Mouse (Mus musculus): Measurements from ENCODE around the gene Notch3.

Gene Notch3

DNA sequence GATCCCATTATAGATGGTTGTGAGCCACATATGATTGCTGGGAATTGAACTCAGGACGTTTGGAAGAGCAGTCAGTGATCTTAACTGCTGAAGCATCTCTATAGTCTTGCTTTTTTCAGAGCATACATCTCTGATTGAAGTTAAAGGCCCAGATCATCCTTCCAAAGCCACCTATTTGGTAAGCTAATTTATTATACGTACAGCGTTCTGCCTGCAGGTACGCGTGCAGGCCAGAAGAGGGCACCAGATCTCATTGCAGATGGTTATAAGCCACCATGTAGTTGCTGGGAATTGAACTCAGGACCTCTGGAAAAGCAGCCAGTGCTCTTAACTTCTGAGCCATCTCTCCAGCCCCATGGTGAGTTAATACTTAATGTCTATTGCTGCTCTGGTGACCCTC lies 73.8 kb downstream of the Notch3 start:
- no peak for DNase-seq (ENCODE audit: low read depth)

DNA sequence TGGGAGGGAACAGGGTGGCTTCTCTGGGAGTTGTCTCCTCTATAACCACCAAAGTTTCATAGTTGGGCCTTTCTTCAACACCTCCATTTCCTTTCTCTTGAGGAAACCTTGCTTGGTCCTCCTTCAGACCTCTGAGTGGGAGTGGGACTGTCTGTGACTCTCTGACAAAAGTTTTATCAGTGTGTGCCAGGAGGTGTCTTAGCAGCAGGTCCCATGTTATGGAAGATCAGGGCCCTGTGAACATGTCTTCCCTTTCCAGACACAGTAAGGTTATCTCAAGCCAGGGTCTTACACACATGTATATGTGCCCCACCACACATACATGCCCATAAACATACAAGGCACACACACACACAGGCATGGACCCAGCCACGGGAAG lies 74.4 kb downstream of the Notch3 start:
- DNase-seq (ENCODE audit: low read depth), result no peak

DNA sequence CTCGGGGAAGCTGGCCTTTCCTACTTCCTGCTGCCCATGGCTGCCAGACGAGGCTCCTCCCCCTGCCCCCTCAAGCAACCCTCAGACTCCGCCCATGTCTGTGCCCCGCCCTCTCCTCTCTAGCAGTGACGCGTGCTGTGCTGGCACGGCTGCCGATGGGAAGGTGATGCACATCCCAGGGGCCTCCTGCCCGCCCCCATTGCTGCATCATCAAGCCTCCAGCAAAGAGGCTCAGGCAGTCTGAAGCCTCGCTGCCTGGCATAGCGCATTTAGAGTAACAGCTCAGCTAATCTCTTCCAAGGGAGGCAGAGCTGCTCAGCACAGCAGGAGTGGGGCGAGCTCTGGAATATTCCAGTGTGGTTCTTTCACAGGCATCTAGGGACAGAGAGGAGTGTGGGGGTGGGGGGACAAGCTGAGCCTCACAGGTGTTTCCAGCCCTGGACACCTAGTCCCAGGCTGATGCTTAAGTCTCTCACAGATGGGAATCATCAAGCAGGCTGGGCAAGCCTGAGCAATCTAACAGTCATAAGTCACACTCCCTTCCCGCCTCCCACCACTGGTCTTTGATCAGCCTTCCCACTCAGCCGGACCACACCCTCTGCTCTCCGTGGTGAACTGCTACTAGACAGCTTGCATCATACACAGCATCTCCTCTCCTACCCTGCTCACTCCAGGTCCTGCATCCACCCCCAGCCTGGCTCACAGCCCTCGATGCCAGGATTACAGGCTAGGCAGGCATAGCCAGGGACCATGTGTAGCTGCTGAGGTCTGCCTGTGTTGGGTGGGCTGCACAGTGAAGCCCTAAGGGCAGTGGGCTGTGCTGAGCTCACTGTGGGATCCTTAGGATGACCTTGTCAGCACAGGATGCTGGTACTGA lies 75.0 kb downstream of the Notch3 start:
- DNase-seq (ENCODE audit: low read depth), result peak; percentile 97

DNA sequence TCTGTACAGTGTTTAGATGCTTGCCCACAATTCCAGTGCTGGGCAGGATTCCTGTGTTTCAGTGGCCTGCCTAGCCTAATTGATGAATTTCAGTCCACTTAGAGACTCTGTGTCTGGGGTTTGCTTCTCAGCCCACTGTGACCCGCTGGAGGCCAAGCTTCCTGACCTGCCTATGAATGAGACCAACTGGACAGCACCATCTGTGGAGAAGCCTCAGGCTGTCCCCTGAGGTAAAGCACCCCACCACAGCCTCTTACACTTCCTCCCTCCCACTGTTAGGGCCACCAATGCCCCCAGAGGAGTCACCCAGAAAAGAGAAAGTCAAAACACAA lies 75.7 kb downstream of the Notch3 start:
- no peak for DNase-seq (ENCODE audit: low read depth)

DNA sequence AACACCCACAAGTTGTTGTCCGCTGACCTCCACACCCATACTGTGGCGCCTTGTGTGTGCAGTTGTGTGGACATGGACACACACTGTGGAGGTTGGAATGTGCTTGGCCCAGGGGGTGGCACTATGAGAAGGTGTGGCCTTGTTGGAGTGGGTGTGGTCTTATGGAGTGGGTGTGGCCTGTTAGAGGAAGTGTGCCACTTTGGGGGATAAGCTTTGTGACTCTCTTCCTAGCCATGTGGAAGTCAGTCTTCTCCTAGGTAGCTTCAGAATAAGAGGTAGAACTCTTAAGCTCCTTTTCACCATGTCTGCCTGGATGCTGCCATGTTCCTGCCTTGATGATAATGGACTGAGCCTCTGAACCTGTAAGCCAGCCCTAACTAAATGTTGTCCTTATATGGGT lies 79.6 kb downstream of the Notch3 start:
- DNase-seq (ENCODE audit: low read depth), result no peak

DNA sequence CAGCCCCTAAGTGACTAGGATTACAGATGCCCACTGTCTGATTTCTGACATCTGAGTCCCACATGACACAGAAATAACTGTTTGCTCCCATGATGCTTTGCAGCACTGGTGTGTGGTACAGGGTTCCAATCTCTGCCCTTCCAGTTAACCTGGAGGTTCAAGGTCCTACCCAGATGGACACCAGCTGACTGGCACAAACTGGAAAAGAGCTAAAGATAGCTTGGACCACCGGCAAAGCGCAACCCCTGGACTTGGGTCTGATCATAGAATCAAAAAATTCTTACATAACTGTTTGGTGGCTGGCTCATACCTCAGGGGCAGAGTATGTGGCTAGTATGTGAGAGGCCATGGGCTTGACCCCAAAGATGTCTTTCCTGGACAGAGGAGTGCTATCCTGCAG lies 83.3 kb downstream of the Notch3 start:
- DNase-seq (ENCODE audit: low read depth), result no peak

DNA sequence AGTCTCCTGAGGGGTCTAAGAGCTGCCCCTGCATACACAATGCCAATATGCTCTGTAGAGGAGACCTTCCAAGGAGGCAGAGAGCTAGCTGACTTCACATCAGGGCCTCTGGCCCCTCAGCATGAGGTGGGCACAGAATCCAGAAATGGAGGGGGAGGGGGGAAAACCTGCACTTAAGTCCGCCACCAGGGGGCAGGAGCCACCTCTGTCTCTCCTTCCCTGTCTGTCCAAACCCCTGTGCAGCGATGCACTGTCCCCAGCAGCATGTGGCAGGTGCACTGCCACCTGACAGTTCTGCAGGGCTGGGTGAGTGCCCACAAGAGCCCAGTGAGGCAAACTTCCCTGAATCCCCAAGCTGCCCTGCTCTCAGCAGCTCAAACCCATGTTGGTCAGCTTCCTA lies 91.5 kb downstream of the Notch3 start:
- DNase-seq (ENCODE audit: low read depth), result peak; percentile 80

DNA sequence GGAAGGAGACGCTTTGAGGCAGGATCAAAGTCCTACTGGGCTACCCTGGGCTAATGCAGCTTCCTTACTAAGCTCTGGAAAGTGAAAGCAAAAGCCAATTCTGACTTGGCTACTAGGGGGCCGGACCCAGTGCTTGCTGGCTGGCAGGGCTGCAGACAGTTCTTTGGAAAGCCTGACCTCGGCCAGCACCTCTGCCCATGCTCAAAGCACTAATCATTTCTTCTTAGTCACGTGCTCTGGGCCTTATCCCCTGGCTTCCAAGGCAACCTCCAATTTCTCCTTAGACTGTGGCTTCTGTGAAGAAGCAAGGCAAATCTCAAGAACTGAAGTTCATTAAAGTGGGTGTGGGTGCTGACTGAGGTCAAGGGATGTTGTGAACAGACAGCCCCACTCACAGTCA lies 92.0 kb downstream of the Notch3 start:
- peak; percentile 54 for DNase-seq (ENCODE audit: low read depth)

DNA sequence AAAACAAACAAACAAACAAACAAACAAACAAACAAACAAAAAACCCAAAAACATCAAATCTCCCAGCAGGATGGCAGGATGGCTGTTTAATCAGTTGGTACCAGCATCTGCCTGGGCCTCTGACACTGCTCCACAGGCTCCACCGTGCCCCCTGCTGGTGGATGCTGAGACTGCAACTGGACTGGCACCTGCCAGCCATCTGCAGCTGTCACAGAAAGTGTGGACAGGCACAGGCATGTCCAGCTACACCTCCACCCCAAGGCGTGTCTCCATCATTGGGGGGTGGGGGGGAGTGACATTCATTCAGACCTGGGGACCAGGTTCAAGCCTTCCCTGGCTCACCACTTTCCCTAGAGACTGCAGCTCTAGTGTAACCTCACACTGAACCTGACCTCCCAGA lies 93.3 kb downstream of the Notch3 start:
- peak; percentile 83 for DNase-seq (ENCODE audit: low read depth)

Measured in NIH3T3 (cell line).